Mouse (Mus musculus) adrenal gland, adult (tissue): ENCODE measurements around the gene Echdc3.

ENCODE experiments used
- DNase-seq, 2 experiments: peaks; one replicate each; pipeline ENCODE4 v3.0.0; 2022 to 2023; ENCODE audit warnings: low spot score in 1 of 2; ENCODE audit not compliant: inconsistent age in 2 of 2

Gene Echdc3

GRCm38 (mm10) chr2:6226361-6227058, 13.7 kb upstream of the Echdc3 start:
- DNase-seq: peak; percentile 52 to 88

GRCm38 (mm10) chr2:6220141-6220805, 7.4 kb upstream of the Echdc3 start:
- DNase-seq: peak; percentile 70 to 94

GRCm38 (mm10) chr2:6212327-6212723, 508 bp downstream of the Echdc3 start:
- DNase-seq: peak in 1 of 2 experiments; percentile 28

- DNase-seq: no peak
These were observed 2.0 kb downstream of the Echdc3 start for GRCm38 (mm10) chr2:6210840-6211239.

- no peak for DNase-seq
These were observed 3.1 kb downstream of the Echdc3 start for GRCm38 (mm10) chr2:6209746-6210145.

GRCm38 (mm10) chr2:6209116-6209515, 3.7 kb downstream of the Echdc3 start:
- DNase-seq: no peak

- no peak for DNase-seq
These were observed 5.1 kb downstream of the Echdc3 start for GRCm38 (mm10) chr2:6207736-6208135.

GRCm38 (mm10) chr2:6196363-6196973, 16.4 kb downstream of the Echdc3 start:
- DNase-seq: peak in 1 of 2 experiments; percentile 56

- peak in 1 of 2 experiments; percentile 46 for DNase-seq
These were observed 17.2 kb downstream of the Echdc3 start for GRCm38 (mm10) chr2:6195468-6196239.

GRCm38 (mm10) chr2:6194497-6194896, 18.3 kb downstream of the Echdc3 start:
- no peak for DNase-seq

GRCm38 (mm10) chr2:6193591-6193973, 19.3 kb downstream of the Echdc3 start:
- peak; percentile 21 to 92 for DNase-seq

- peak; percentile 40 to 87 for DNase-seq
These were observed 19.8 kb downstream of the Echdc3 start for GRCm38 (mm10) chr2:6192820-6193590.

GRCm38 (mm10) chr2:6190036-6190435, 22.8 kb downstream of the Echdc3 start:
- DNase-seq: no peak

- no peak for DNase-seq
These were observed 23.2 kb downstream of the Echdc3 start for GRCm38 (mm10) chr2:6189675-6189998.

GRCm38 (mm10) chr2:6188891-6189674, 23.8 kb downstream of the Echdc3 start:
- DNase-seq: no peak

- no peak for DNase-seq
These were observed 25.4 kb downstream of the Echdc3 start for GRCm38 (mm10) chr2:6187418-6187817.

GRCm38 (mm10) chr2:6186913-6187312, 25.9 kb downstream of the Echdc3 start:
- DNase-seq: no peak

GRCm38 (mm10) chr2:6179749-6180117, 33.1 kb downstream of the Echdc3 start:
- DNase-seq: no peak

- DNase-seq: no peak
These were observed 33.7 kb downstream of the Echdc3 start for GRCm38 (mm10) chr2:6178901-6179748.
